Mouse (Mus musculus) urinary bladder, adult 2 months (tissue): Measurements from ENCODE around the gene Noct. TPM values are rescaled to one million over a fixed set of nuclear protein-coding genes. Genes with fewer than 3 reads are reported as not detected.

Source experiments
- DNase-seq: peaks from one replicate; pipeline ENCODE4 v3.0.0; 2022; ENCODE audit warnings: low spot score
- polyA plus RNA-seq: library from polyadenylated mRNA; depleted of rRNA; stranded (reverse); fragments of >200 nt; gene quantifications from 2 replicates; pipeline ENCODE4 v1.2.3, GENCODE M21; 2012; rRNA removed

Noct gene
- polyA plus RNA-seq, 1 experiment, result 12.5 TPM

DNA sequence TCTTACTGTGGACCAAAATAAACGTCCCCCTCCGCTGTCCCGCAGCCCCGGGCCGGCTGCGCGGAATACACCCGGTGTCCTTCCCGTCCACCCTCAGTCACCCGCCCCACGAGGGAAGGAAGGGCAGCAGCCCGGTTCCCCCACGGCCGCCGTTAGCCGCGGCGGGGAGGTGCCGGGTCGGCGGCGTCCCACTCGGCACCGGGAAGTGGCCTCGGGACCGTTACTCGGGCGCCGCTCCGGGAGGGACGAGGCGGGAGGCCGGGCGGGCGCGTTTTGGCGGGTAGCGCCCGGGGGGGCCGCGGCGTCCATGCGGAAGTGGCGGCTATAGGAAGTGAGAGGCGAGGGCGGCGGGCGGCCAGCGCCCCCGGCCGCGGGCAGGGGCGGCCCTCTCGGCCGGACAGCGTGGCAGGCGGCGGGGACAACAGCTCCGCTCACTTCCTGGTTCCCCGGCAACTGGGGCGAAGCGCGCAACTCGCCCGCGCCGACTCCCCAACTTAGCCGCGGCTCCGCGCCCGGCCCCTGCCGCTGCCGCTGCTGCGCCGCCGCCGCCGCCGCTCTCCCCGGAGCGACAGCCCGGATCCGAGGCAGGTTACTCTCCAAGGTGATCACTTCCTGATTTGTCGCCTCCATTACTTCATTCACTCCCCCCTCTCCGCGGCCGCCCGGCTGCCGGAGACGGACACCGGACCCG is 52.3 kb downstream of the Noct start:
- peak; percentile 85 for DNase-seq

DNA sequence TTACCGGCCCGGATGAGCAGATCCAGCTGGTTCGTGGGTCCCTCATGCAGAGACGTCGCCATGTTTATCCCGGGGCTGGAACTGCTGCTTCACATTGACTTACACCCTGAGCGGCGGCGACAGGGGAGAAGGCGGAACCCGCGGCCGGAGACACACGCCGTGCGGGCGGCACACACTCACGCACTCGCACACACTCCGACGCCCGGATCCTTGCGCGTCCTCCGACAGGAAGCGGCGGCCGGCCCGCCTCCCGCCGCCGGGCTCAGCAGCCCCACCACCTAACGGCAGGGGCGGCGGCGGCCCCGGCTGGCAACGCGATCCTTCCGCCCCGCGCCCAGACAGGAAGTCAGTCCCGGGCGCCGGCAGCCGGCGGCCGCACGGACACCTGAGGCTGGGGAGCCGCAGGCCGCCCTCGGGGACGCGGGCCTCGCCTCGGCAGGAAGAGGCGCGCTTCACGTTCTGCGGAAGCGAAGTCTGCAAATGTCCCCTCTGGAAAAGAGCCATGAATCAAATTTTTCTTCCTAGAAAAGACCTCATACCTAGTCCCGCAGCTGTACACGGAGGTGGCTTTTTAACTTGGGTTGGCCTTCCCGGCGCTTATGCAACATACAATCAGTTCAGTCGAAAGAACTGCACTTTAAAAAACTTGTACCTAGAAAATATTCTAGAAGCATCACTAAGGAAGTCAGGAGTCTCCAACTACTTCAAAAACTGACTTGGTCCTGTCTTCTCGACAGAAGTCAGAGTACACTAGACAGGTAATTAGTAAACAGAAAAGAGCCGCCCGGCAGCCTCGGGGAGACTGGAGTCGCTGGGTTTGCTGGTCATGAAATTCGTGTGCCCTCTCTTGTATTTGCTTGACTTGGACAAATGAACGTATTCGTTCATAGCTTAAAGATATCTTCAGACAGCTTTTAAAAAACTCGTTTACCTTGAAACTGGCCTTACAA is 53.2 kb downstream of the Noct start:
- DNase-seq, result peak; percentile 83

DNA sequence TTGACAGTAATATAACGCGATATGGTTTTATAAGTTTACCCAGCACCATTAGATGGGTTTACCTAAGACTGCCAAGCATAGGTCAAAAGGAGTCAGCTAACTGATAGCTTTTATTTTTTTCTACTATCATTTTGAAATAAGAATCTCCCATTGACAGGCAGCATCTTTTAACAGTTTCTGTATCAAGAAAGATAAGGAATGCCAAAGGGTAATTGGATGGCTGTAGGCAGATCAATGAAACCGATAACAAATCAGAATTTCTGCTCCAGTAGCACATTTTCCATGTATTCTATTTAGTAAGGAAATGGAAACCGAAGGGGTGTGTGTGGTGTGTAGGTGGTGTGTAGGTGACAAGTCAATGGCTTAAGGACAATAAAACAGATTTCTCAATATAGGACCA is 54.2 kb downstream of the Noct start:
- no peak for DNase-seq

DNA sequence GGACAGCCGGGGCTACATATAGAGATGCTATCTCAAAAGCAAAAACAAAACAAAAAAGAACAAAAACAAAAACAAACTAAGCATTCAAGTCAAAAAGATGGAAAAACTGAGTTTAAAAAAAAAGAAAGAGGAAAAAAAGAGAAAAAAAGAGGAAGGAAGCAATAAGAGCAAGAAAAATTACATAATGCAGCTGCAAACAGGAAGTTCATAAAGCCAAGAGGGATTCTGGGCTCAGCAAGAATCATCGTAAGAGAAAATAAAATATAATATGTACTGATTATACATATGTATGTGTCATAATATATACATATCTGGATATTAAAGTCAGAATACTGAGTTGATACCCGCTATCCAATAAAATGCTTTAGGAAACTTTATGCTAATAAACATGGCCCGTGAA is 57.5 kb downstream of the Noct start:
- DNase-seq, result no peak

DNA sequence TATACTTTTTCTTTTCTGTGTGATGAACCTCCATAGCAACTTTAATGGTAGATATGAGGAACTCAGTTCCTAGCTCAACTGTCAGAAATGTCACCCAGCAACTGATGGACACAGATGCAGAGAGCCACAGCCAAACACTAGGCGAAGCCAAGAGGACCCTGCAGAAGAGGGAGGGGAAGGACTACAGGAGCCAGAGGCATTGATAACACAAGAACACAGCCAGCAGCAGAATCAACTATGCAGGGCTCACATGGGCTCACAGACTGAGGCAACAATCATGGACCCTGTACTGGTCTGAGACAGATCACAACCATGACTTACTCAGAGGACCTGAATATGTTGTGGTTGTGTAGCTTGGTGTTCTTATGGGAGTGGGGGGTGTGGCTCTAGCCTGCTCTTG is 60.1 kb downstream of the Noct start:
- no peak for DNase-seq

DNA sequence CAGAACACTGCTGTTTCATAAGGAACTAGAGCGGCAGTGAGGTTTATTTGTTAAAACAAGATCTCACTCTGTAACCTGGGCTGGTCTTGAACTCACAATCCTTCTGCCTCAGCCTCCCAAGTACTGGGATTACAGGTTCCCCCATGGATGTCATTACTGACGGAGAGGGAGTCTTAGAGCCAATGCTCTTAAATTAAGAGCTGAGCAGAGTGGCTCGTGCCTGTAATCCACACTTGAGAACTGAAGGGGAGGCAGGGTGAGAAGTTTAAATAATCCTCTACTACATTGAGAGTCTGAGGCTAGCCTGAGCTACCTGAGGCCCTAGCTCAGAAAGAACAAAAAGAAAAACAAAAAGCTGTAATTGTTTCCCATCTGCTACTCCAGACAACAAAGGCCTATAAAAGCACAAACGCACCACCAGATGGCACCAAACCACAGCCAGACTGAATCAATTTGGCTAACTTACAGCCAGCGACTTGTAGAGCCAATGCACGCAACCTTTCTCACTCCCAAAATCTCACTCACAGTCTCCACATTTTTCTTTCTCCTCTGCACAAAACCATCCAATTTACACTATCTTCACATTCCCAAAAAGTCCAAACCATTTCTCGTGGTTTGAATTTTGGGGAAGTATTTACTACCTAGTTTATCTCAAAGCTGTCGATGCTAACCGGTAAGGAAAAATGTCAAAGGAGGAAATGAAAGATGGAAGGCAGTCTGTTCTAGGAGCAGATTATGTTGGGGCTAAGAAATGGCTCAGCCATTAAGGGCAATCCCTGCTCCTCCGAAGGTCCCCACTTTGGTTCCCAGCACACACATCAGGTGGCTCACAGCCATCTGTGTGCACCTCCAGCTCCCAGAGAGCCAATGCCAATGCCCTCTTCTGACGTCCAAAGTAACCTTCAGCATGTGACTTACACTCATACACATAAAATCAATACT is 64.9 kb downstream of the Noct start:
- DNase-seq, result peak; percentile 56

DNA sequence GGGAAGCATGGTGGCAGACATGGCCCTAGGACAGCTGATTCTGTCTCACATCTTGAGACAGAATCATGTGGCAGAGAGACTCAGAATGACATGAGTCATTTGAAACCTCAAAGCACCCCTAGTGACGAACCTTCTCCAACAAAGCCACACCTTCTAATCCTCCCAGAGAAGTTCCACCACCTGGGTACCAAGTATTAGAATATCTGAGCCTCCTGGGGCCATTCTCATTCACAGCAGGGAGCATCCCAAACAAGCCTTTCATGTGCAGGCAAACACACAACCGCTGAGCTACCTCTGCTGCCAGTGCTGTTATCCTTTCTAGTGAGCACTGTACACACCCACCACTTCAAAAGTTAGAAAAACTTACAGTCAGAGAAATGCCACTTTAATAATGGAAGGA is 70.0 kb downstream of the Noct start:
- DNase-seq, result no peak

DNA sequence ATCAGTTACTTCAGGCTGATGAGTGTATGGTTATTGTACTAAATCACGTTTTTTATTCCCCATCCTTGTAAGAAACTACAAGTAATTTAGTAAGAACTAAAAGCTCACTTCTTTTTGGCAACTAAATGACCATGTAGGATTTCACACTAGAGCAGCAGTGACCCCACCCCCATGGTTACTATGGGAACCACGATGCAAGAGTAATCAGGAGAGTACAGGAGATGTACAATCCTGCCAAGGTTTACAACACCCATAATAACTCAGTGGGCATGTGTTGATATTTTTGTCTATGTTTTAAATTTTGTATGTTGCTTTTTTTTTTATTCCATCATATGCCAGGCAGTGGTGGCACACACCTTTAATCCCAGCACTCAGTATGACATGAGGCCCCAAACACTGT is 71.0 kb downstream of the Noct start:
- no peak for DNase-seq

DNA sequence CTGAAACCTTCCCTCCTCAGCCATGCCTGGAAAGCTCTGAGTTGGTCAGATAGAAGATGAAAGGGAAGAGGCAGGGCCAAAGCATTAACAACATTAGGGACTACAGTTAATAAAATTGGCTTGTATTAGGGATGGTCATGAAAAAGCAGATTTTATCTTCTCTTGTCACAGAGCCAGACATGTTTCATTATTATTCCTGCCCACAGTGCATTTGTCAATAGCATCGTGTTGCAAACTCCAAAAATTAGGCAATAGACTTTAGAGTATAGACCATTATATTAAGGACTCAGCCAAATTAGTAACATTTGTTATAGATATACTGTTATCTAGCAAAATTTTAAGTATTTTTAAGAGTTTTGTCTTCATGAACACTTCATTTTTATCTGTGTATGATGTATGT is 72.5 kb downstream of the Noct start:
- no peak for DNase-seq

Other genes with a start within 250 kb of the Noct start
- 52.0 and 53.9 TPM in 2 replicates for gene Elf2, start 116.2 kb downstream of the Noct start, polyA plus RNA-seq
- 2.9 and 3.6 TPM in 2 replicates for gene Mgarp, start 172.3 kb downstream of the Noct start, polyA plus RNA-seq
- gene Ndufc1, start 184.5 kb downstream of the Noct start, polyA plus RNA-seq, result 295 and 320 TPM in 2 replicates
- gene Naa15, start 190.7 kb downstream of the Noct start, polyA plus RNA-seq, result 21.1 and 22.9 TPM in 2 replicates